Mouse (Mus musculus) layer of hippocampus, adult 2 months (tissue): ENCODE measurements around the gene Dnah11. TPM values are rescaled to one million over a fixed set of nuclear protein-coding genes. Genes with fewer than 3 reads are reported as not detected.
"Not testable (repeated sequence)": the region's sequence is repeated elsewhere in the genome, so short reads cannot be mapped to it uniquely, and the experiment has no call there.

Source experiments
- DNase-seq, 2 experiments: peaks; one replicate each; pipeline ENCODE4 v3.0.0; 2022; ENCODE audit warnings: low spot score in 2 of 2
- H3K27ac ChIP-seq: fragments of 200-600 bp; 2 replicates; pipeline ENCODE4 v1.8.1; 2022
- H3K4me3 ChIP-seq: fragments of 200-600 bp; 2 replicates; pipeline ENCODE4 v1.8.1; 2022; ENCODE audit warnings: mild to moderate bottlenecking
- CTCF ChIP-seq: fragments of 200-600 bp; conservative IDR thresholded peaks from 2 replicates; pipeline ENCODE4 v1.8.1; 2022; ENCODE audit warnings: antibody characterized with exemption, mild to moderate bottlenecking, moderate library complexity
- total RNA-seq, 2 experiments: library from RNA; stranded (reverse); gene quantifications; 2 replicates each; pipeline ENCODE4 v1.2.3; 2021

Dnah11 gene
- total RNA-seq, 2 experiments from 2014 or later: 0.97 to 1.1 TPM

- no peak for TF ChIP-seq CTCF
- Histone ChIP-seq H3K4me3 (no peak overlapping the region), H3K27ac (no peak overlapping the region)
- no peak for DNase-seq
Observed at GRCm38 (mm10) chr12:117915826-117916588, 282.8 kb downstream of the Dnah11 start.

DNA sequence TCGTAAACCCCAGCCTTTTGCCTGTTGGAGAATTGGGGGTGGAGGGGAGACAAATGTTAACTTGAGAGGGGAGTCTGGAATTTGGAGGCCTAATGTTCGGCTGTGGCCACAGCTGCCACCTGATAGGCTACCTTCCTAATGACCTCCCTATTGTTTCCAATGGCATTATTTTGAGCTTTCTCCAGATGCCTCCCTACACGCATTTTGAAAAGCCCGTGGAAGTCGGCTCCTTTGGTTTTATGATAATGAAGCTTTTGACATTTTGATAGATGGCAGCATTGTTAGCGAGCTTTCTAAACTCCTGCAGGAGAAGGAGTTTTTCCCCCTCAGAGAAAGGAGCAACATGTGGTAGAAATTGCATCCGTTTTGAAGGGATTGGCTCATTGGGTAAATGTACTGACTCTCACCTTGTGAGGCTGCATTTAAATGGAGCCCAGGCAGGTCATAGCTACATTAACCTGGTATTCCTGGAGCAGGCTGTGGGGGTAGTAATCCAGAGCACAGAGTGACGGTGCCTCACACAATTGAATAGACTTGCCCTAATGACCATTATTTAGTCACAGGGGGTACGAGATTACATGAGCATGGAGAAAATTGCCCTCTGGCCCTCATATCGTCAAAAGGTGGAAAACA, 284.1 kb downstream of the Dnah11 start:
- no peak for DNase-seq
- TF ChIP-seq CTCF: no peak
- Histone ChIP-seq H3K27ac (no peak overlapping the region), H3K4me3 (no peak overlapping the region)

DNA sequence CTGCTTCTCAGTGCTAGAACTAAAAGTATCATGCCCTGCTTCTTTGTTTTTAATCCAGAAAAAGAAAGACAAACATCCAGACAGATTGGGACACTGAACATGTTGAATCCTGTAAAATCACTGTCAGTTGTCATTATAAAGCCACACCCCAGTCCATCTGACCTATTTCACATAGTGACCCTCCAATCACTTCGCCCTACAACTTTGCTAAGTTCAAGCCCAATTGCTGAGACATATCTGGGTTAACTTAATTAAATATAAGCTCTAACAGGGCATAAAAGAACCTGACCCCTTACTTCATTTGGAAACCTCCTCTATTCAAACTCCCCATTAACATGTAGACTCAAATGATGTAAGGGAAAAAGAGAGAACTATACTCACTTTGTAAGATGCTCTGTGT, 287.4 kb downstream of the Dnah11 start:
- no peak for DNase-seq
- H3K4me3 ChIP-seq: no peak overlapping the region
- no peak for TF ChIP-seq CTCF

DNA sequence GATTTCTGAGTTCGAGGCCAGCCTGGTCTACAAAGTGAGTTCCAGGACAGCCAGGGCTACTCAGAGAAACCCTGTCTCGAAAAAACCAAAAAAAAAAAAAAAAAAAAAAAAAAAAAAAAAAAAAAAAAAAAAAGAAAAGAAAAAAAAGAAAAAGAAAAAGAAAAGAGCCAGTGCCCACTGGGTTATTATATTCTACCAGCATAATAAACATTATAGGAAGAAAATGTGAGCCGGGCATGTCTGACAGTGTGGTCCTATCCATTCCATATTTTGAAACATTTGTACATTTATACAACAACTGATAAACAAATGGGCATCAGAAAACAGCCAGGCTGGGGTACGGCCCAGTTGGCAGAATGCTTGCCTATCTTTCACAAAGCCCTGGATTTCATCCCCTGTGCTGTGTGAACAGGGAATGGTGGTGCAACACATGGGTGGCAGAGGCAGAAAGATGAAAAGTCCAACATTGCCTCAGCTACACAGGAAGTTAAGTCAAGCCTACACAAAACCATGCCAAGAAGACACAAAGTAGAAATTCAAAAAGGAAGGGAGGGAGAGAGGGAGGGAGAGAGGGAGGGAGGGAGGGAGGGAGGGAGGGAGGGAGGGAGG, 293.5 kb downstream of the Dnah11 start:
- not testable (repeated sequence) for DNase-seq, H3K4me3 ChIP-seq, H3K27ac ChIP-seq

More for the DNA sequence above, 287.4 kb downstream of the Dnah11 start:
- H3K27ac ChIP-seq: no peak overlapping the region

DNA sequence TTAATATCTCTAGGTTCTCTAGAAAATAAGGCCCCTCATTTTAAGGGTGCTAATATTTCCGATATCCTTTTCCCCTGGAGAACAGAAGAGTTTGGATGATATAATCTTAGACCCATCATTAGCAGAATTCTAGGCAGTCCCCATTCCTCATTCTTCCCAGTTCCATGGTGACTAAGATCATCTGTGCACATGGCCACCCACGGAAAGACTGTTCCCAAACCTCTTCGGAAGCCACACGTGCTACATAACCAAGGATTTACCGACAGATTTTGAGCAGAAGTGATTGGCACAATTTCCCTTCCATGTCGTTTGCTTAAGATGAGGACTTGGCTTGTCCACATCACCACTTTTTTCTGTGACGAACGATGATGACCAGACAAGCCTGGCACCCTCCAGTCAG, 295.2 kb downstream of the Dnah11 start:
- H3K4me3 ChIP-seq: no peak overlapping the region
- peak overlapping the region; percentile 47 for H3K27ac ChIP-seq
- peak; percentile 13 to 64 for DNase-seq
- TF ChIP-seq CTCF: no peak

GRCm38 (mm10) chr12:117901352-117901751, 297.5 kb downstream of the Dnah11 start:
- not testable (repeated sequence) for H3K27ac ChIP-seq, DNase-seq, H3K4me3 ChIP-seq

- not testable (repeated sequence) for H3K4me3 ChIP-seq, DNase-seq, H3K27ac ChIP-seq
Observed at GRCm38 (mm10) chr12:117900798-117901197, 298.0 kb downstream of the Dnah11 start.

GRCm38 (mm10) chr12:117887422-117887821, 311.4 kb downstream of the Dnah11 start:
- no peak overlapping the region for H3K27ac ChIP-seq
- H3K4me3 ChIP-seq: no peak overlapping the region
- TF ChIP-seq CTCF: no peak
- DNase-seq: no peak

DNA sequence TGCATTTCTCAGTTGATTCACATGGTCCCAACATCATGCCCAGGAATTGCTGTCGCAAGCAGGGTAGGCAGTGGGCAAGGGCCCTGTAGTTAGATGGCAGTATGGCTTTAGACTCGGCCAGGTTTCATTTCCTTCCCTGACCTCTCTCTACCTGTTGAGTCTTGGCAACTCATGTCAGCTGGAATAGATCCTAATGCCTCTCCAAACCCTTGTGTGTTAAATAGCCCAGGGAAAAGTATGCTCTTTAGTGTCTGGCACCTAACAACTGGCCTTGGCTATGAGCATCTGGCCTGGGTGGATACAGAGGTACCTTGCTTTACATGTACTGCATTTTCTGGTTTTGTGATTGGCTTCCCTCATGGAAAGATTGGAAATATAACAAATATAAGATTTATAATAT, 314.2 kb downstream of the Dnah11 start:
- Histone ChIP-seq H3K4me3 (no peak overlapping the region), H3K27ac (no peak overlapping the region)
- DNase-seq: no peak
- no peak for TF ChIP-seq CTCF

- H3K27ac ChIP-seq: no peak overlapping the region
- H3K4me3 ChIP-seq: no peak overlapping the region
- DNase-seq: no peak
- no peak for TF ChIP-seq CTCF
Observed at GRCm38 (mm10) chr12:117878341-117878740, 320.5 kb downstream of the Dnah11 start.

DNA sequence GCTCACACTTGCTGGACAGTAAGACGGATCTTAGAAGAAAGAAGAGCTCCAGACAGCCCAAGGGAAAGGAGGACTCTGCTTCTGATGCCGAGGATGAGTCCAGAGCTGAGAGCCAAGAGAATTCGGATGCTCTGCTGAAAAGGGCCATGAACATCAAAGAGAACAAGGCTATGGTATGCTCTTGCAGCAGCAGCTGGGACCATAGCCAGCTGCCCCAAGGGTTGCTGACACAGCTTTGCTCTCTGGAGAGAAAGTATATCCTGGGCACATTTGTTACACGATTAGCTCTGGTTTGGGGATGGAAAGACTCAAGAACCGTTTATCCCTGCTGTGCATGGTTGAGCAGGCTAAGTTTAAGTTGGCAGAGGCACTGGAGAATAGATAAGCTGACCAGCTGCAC, 326.6 kb downstream of the Dnah11 start:
- TF ChIP-seq CTCF: no peak
- no peak for DNase-seq

GRCm38 (mm10) chr12:117867708-117868564, 330.9 kb downstream of the Dnah11 start:
- Histone ChIP-seq H3K4me3 (no peak overlapping the region), H3K27ac (no peak overlapping the region)
- DNase-seq: no peak
- TF ChIP-seq CTCF: no peak

More for the DNA sequence above, 326.6 kb downstream of the Dnah11 start:
- Histone ChIP-seq H3K4me3 (no peak overlapping the region), H3K27ac (no peak overlapping the region)

GRCm38 (mm10) chr12:117862655-117863054, 336.2 kb downstream of the Dnah11 start:
- no peak for DNase-seq
- Histone ChIP-seq H3K27ac (no peak overlapping the region), H3K4me3 (no peak overlapping the region)
- TF ChIP-seq CTCF: no peak
